Mouse (Mus musculus) erythroblast, embryonic 14.5 days (primary cell): Measurements from ENCODE around the gene Lancl3.

Experiments
- GATA1 ChIP-seq: IDR thresholded peaks from 2 replicates; pipeline ENCODE4 v1.6.1; 2012; ENCODE audit warnings: low read length, inconsistent platforms, mixed read lengths
- TAL1 ChIP-seq: IDR thresholded peaks from 3 replicates; pipeline ENCODE4 v1.6.1; 2012; ENCODE audit warnings: low read length, inconsistent platforms, mixed read lengths

- TF ChIP-seq TAL1 (no peak), GATA1 (no peak)
These were observed 43.7 kb downstream of the Lancl3 start for GRCm38 (mm10) chrX:9243381-9243864.
